Mouse (Mus musculus) lung, adult 2 months (tissue): ENCODE measurements at regions not wholly inside any gene's neighbourhood (a gene's known extent, or its start where the extent isn't known, plus 50 kb on each side); places are given as distances from the start of the nearest gene placed in this dataset.

Experiments used
- CTCF ChIP-seq: fragments of 200-500 bp; IDR thresholded peaks from 2 replicates; pipeline ENCODE4 v1.5.1; 2011; ENCODE audit warnings: mild to moderate bottlenecking, low read length, control low read depth; ENCODE audit not compliant: insufficient read depth
- POLR2A ChIP-seq: fragments of 200-500 bp; IDR thresholded peaks from 2 replicates; pipeline ENCODE4 v1.6.1; 2011; ENCODE audit warnings: low read depth, mild to moderate bottlenecking, control low read depth, low read length, borderline replicate concordance; ENCODE audit errors: extremely low read depth

GRCm38 (mm10) chr9:47064463-47065032 is 66.0 kb downstream of the Gm4791 start:
- TF ChIP-seq CTCF (no peak), POLR2A (no peak)
